In genomic region chr9:96398165-96398564, GRCm38 (mm10) we compare ENCODE assay signal across 10 mouse cellular contexts. TPM values are rescaled to one million over a fixed set of nuclear protein-coding genes. Genes with fewer than 3 reads are reported as not detected.
DNase-seq lines count a peak whose midpoint lies in the region; ATAC-seq lines count a peak whose summit lies in the region.
"Had no signal": no experiment of that assay in that cellular context is flagged by ENCODE, and none has a peak within 500 bp of the region (broad histone marks: within the 10 kb centered on the region; RNA-seq: fewer than 3 reads in every experiment).

No protein-coding gene starts in this region.

- peak overlapping the region; percentile 69 for H3K27ac ChIP-seq in hindbrain, embryonic 10.5 days
- no peak overlapping the region for H3K27ac ChIP-seq in hindbrain, embryonic 16.5 days (ENCODE audit: low read depth, low read length)
- H3K27ac ChIP-seq in forebrain, embryonic 13.5 days: no peak overlapping the region
- H3K27ac ChIP-seq: neural tube, embryonic 13.5 days had no signal

- H3K9me3 ChIP-seq in hindbrain, embryonic 10.5 days: no peaks in the 10 kb centered on the region
- H3K9me3 ChIP-seq in hindbrain, embryonic 16.5 days (ENCODE audit: control insufficient read depth, low read length): no peaks in the 10 kb centered on the region
- no peaks in the 10 kb centered on the region for H3K9me3 ChIP-seq in forebrain, embryonic 13.5 days (replicated peaks)
- H3K9me3 ChIP-seq: neural tube, embryonic 13.5 days had no signal

- peaks cover 32% of the 10 kb centered on the region for H3K4me1 ChIP-seq in hindbrain, embryonic 10.5 days (replicated peaks)
- H3K4me1 ChIP-seq in hindbrain, embryonic 16.5 days (ENCODE audit: control insufficient read depth, insufficient read depth, low read depth, low read length): no peaks in the 10 kb centered on the region
- peaks cover 15% of the 10 kb centered on the region for H3K4me1 ChIP-seq in forebrain, embryonic 13.5 days
- H3K4me1 ChIP-seq: neural tube, embryonic 13.5 days had no signal

- H3K4me2 ChIP-seq in hindbrain, embryonic 16.5 days (ENCODE audit: low read length): no peak overlapping the region
- H3K4me2 ChIP-seq in forebrain, embryonic 13.5 days: no peak overlapping the region
- H3K4me2 ChIP-seq: neural tube, embryonic 13.5 days had no signal

- H3K27me3 ChIP-seq in hindbrain, embryonic 10.5 days (ENCODE audit: insufficient read depth, poor library complexity, severe bottlenecking): no peaks in the 10 kb centered on the region
- H3K27me3 ChIP-seq in hindbrain, embryonic 16.5 days (replicated peaks; ENCODE audit: control insufficient read depth, insufficient read depth, low read length): no peaks in the 10 kb centered on the region
- H3K27me3 ChIP-seq in forebrain, embryonic 13.5 days: no peaks in the 10 kb centered on the region
- H3K27me3 ChIP-seq: neural tube, embryonic 13.5 days had no signal

- H3K9ac ChIP-seq in hindbrain, embryonic 16.5 days (ENCODE audit: low read depth, low read length): no peak overlapping the region
- H3K9ac ChIP-seq in forebrain, embryonic 13.5 days: 0 out of 2 replicates have a peak overlapping the region, but pooled peaks have one; percentile 12
- H3K9ac ChIP-seq: neural tube, embryonic 13.5 days had no signal

- H3K36me3 ChIP-seq in hindbrain, embryonic 10.5 days: no peaks in the 10 kb centered on the region
- no peaks in the 10 kb centered on the region for H3K36me3 ChIP-seq in hindbrain, embryonic 16.5 days (ENCODE audit: control insufficient read depth, insufficient read depth, low read length)
- no peaks in the 10 kb centered on the region for H3K36me3 ChIP-seq in forebrain, embryonic 13.5 days (ENCODE audit: poor library complexity, severe bottlenecking)
- H3K36me3 ChIP-seq: neural tube, embryonic 13.5 days had no signal

- no peak for DNase-seq in hindbrain, embryonic 10.5 days (ENCODE audit: low spot score)
- DNase-seq in right cerebral cortex, adult 18-20 months: peak; percentile 10
- DNase-seq in right cerebral cortex, postnatal 36 days (ENCODE audit: low spot score in 2 of 2): no peak
- peak; percentile 61 for DNase-seq in retina, postnatal 1 day
- no peak for DNase-seq in cerebellum, postnatal 25 days
- DNase-seq: kidney, postnatal 25 days had no signal

- no peak overlapping the region for H3K4me3 ChIP-seq in hindbrain, embryonic 10.5 days
- no peak overlapping the region for H3K4me3 ChIP-seq in hindbrain, embryonic 16.5 days (ENCODE audit: low read length)
- H3K4me3 ChIP-seq in forebrain, embryonic 13.5 days: no peak overlapping the region
- H3K4me3 ChIP-seq: neural tube, embryonic 13.5 days had no signal

- 34% methylated on average over 8 of the region's 8 CpGs for WGBS in hindbrain, embryonic 10.5 days
- WGBS in hindbrain, embryonic 16.5 days: 29% methylated on average over 8 of the region's 8 CpGs
- WGBS in forebrain, embryonic 13.5 days: 9% methylated on average over 8 of the region's 8 CpGs

- ATAC-seq in hindbrain, embryonic 16.5 days: no peak
- peak; percentile 36; the same call in 1 of the 2 replicates for ATAC-seq in forebrain, embryonic 13.5 days
- ATAC-seq in megakaryocyte-erythroid progenitor cell, adult 5-6 weeks (replicated peaks; ENCODE audit: low FRiP score, low TSS enrichment, poor library complexity, severe bottlenecking): no peak

RNA-seq across cellular contexts. Expression of gene Atp1b3, which starts 33.9 kb away (rescaled TPM):
- 162 and 177 TPM in 2 replicates for polyA plus RNA-seq in hindbrain, embryonic 10.5 days (2016; fragmentation: Nextera tagmentation; extraction: Ambion mirVana)
- 193 and 199 TPM in 2 replicates for polyA plus RNA-seq in hindbrain, embryonic 16.5 days (2015; fragmentation: Nextera tagmentation; extraction: Ambion mirVana)
- 156 and 158 TPM in 2 replicates for polyA plus RNA-seq in forebrain, embryonic 13.5 days (2015; fragmentation: Nextera tagmentation; extraction: Ambion mirVana)
- 97.9 and 117 TPM in 2 replicates for total RNA-seq in megakaryocyte-erythroid progenitor cell, adult 5-6 weeks (2014; fragmentation: Nextera tagmentation)
- 84.7 and 100 TPM in 2 replicates for total RNA-seq in megakaryocyte-erythroid progenitor cell, adult 5-6 weeks (2017)

Comparison
In these comparisons a context has a peak if more than half of its experiments do, and no peak if none do; other contexts are left out.
1. DNase-seq: peak in right cerebral cortex, adult 18-20 months (single experiment) and retina, postnatal 1 day (single experiment); none in hindbrain, embryonic 10.5 days (single experiment), right cerebral cortex, postnatal 36 days (0 of 2) and cerebellum, postnatal 25 days (0 of 2).